Mouse (Mus musculus) CH12.LX (cell line): ENCODE measurements around the gene Gm4131. TPM values are rescaled to one million over a fixed set of nuclear protein-coding genes. Genes with fewer than 3 reads are reported as not detected.

Experiments used
- DNase-seq: peaks from one replicate; pipeline ENCODE4 v3.0.0-alpha.2; 2013; ENCODE audit errors: extremely low read depth
- H3K27ac ChIP-seq: 2 replicates; pipeline ENCODE4 v1.5.1; 2012; ENCODE audit warnings: low read depth, mild to moderate bottlenecking, control low read depth, moderate library complexity; ENCODE audit not compliant: insufficient read depth
- H3K27me3 ChIP-seq: replicated peaks from 2 replicates; pipeline ENCODE3; 2012; ENCODE audit warnings: inconsistent platforms
- H3K36me3 ChIP-seq, 2 experiments: replicated peaks in 1 of 2; 2 replicates each; pipeline versions ENCODE3 to v1.6.1; 2012; ENCODE audit warnings: inconsistent platforms in 1 of 2, low read length in 1 of 2, mild to moderate bottlenecking in 1 of 2, mixed read lengths in 1 of 2, moderate library complexity in 1 of 2; ENCODE audit not compliant: control insufficient read depth in 1 of 2, insufficient read depth in 1 of 2
- H3K4me1 ChIP-seq, 2 experiments: 2 replicates each; pipeline ENCODE4 v1.6.1; 2012; ENCODE audit warnings: inconsistent platforms in 1 of 2, moderate library complexity in 1 of 2; ENCODE audit not compliant: insufficient read depth in 2 of 2, control insufficient read depth in 1 of 2
- H3K4me2 ChIP-seq: 2 replicates; pipeline ENCODE4 v1.6.1; 2012; ENCODE audit warnings: low read depth, mild to moderate bottlenecking, control low read depth; ENCODE audit not compliant: poor library complexity, insufficient read depth, severe bottlenecking
- H3K4me3 ChIP-seq, 3 experiments: fragments of 150-350 bp in 1 of 3; sonication (generic) in 1 of 3; replicated peaks in 1 of 3; 2 replicates each; pipeline versions ENCODE3 to v1.5.1; 2011 to 2012; ENCODE audit warnings: low read depth in 2 of 3, low read length in 2 of 3, mild to moderate bottlenecking in 2 of 3, moderate library complexity in 2 of 3, control low read depth in 1 of 3, improper control_type of control experiment in 1 of 3, inconsistent platforms in 1 of 3, mixed read lengths in 1 of 3; ENCODE audit not compliant: poor library complexity in 1 of 3
- H3K79me2 ChIP-seq: replicated peaks from 2 replicates; pipeline ENCODE4 v1.6.1; 2012; ENCODE audit warnings: mild to moderate bottlenecking, moderate library complexity; ENCODE audit not compliant: control insufficient read depth, poor library complexity, insufficient read depth, severe bottlenecking; ENCODE audit errors: extremely low read depth
- H3K9ac ChIP-seq: 2 replicates; pipeline ENCODE4 v1.6.1; 2012; ENCODE audit warnings: low read depth, mild to moderate bottlenecking, control low read depth, moderate library complexity; ENCODE audit not compliant: insufficient read depth
- H3K9me3 ChIP-seq: replicated peaks from 2 replicates; pipeline ENCODE3; 2012; ENCODE audit warnings: low read length, inconsistent platforms, mixed read lengths
- BHLHE40 ChIP-seq: IDR thresholded peaks from 2 replicates; pipeline ENCODE4 v1.6.1; 2011; ENCODE audit warnings: mild to moderate bottlenecking, low read depth, low read length, improper control_type of control experiment
- CTCF ChIP-seq, 2 experiments: IDR thresholded peaks in 1 of 2; conservative IDR thresholded peaks in 1 of 2; 2 replicates each; pipeline ENCODE4 v1.5.1; 2011 to 2012; ENCODE audit warnings: low read depth in 2 of 2, low read length in 2 of 2, improper control_type of control experiment in 1 of 2, inconsistent platforms in 1 of 2, mild to moderate bottlenecking in 1 of 2, moderate library complexity in 1 of 2
- E2F4 ChIP-seq: IDR thresholded peaks from 2 replicates; pipeline ENCODE4 v1.6.1; 2011; ENCODE audit warnings: low read depth, low read length, improper control_type of control experiment; ENCODE audit not compliant: insufficient replicate concordance
- GABPA ChIP-seq: IDR thresholded peaks from 2 replicates; pipeline ENCODE4 v1.6.1; 2012; ENCODE audit warnings: low read depth, low read length, improper control_type of control experiment, inconsistent platforms; ENCODE audit not compliant: insufficient replicate concordance
- HCFC1 ChIP-seq: IDR thresholded peaks from 2 replicates; pipeline ENCODE4 v1.6.1; 2012; ENCODE audit warnings: low read depth, mild to moderate bottlenecking, inconsistent platforms, low read length, improper control_type of control experiment
- JUN ChIP-seq: IDR thresholded peaks from 2 replicates; pipeline ENCODE4 v1.6.1; 2011; ENCODE audit warnings: low read depth, mild to moderate bottlenecking, low read length, improper control_type of control experiment, moderate library complexity; ENCODE audit not compliant: insufficient read depth
- MEF2A ChIP-seq: IDR thresholded peaks from 2 replicates; pipeline ENCODE4 v1.6.1; 2014; ENCODE audit warnings: low read depth, mild to moderate bottlenecking, inconsistent platforms, low read length, improper control_type of control experiment, borderline replicate concordance
- MYC ChIP-seq: IDR thresholded peaks from 2 replicates; pipeline ENCODE4 v1.6.1; 2011; ENCODE audit warnings: low read depth, mild to moderate bottlenecking, improper control_type of control experiment, low read length
- NELFE ChIP-seq: IDR thresholded peaks from 2 replicates; pipeline ENCODE4 v1.6.1; 2011; ENCODE audit warnings: low read depth, low read length, improper control_type of control experiment
- PAX5 ChIP-seq: IDR thresholded peaks from 2 replicates; pipeline ENCODE4 v1.6.1; 2012; ENCODE audit warnings: low read length, inconsistent platforms, mixed read lengths
- SMC3 ChIP-seq: IDR thresholded peaks from 2 replicates; pipeline ENCODE4 v1.6.1; 2011; ENCODE audit warnings: low read depth, low read length, improper control_type of control experiment
- USF1 ChIP-seq: IDR thresholded peaks from 2 replicates; pipeline ENCODE4 v1.6.1; 2014; ENCODE audit warnings: low read depth, mild to moderate bottlenecking, inconsistent platforms, low read length, improper control_type of control experiment
- ZC3H11A ChIP-seq: IDR thresholded peaks from 2 replicates; pipeline ENCODE4 v1.6.1; 2012; ENCODE audit warnings: low read depth, mild to moderate bottlenecking, inconsistent platforms, low read length, improper control_type of control experiment
- ZMIZ1 ChIP-seq: IDR thresholded peaks from 2 replicates; pipeline ENCODE4 v1.6.1; 2012; ENCODE audit warnings: low read depth, mild to moderate bottlenecking, inconsistent platforms, low read length, improper control_type of control experiment
- ZNF384 ChIP-seq: IDR thresholded peaks from 2 replicates; pipeline ENCODE4 v1.6.1; 2012; ENCODE audit warnings: low read depth, low read length, improper control_type of control experiment, inconsistent platforms
- dilution Hi-C: fragments of 300-500 bp; cut with MboI; formaldehyde crosslinking; loops from 2 replicates; pipeline ENCODE4 v1.14.3; 2020; ENCODE audit warnings: low sequenced_read_pairs; ENCODE audit not compliant: extremely low pct_unique_long_range_greater_than_20kb, extremely low pct_ligation_motif_present
- in situ Hi-C: fragments of 300-500 bp; cut with MboI; formaldehyde crosslinking; loops from 3 replicates; pipeline ENCODE4 v1.14.3; 2019; ENCODE audit warnings: low sequenced_read_pairs, low pct_ligation_motif_present, low pct_unique_long_range_greater_than_20kb, mixed read lengths
- polyA plus RNA-seq: library from polyadenylated mRNA; unstranded; fragments of >175 nt; gene quantifications from 2 replicates; pipeline ENCODE4 v1.2.1, GENCODE M21; 2012; ENCODE audit warnings: low read depth; ENCODE audit not compliant: insufficient read length
- total RNA-seq, 2 experiments: library from RNA; depleted of rRNA; stranded (reverse); fragments of 300-350 nt in 1 of 2; fragments of >200 nt in 1 of 2; gene quantifications; 2 replicates each; pipeline ENCODE4 v1.2.3; 2012 to 2014

The Gm4131 gene
- total and polyA plus RNA-seq, 3 experiments, result not detected

- H3K4me3 ChIP-seq, result no peak overlapping the region
- DNase-seq, result no peak
- no peak overlapping the region for H3K9ac ChIP-seq
- H3K27me3 ChIP-seq, result peaks cover 1% of the 10 kb centered on the region
- dilution Hi-C loops, result no loop called here
- H3K79me2 ChIP-seq, result no peaks in the 10 kb centered on the region
- no peaks in the 10 kb centered on the region for H3K9me3 ChIP-seq
- in situ Hi-C loops, result no loop called here
- no peak overlapping the region for H3K4me2 ChIP-seq
- no peak overlapping the region for H3K27ac ChIP-seq
- peaks cover 0 to 9% of the 10 kb centered on the region in 2 experiments; a peak in 3 of 4 replicates for H3K4me1 ChIP-seq
- H3K36me3 ChIP-seq, result no peaks in the 10 kb centered on the region
- TF ChIP-seq ZMIZ1, result no peak
- no peak for TF ChIP-seq NELFE
- no peak for TF ChIP-seq ZNF384
- no peak for TF ChIP-seq E2F4
Observed at GRCm38 (mm10) chr14:62422265-62422664, 144.5 kb downstream of the Gm4131 start.

GRCm38 (mm10) chr14:62417501-62417900 is 149.2 kb downstream of the Gm4131 start:
- in situ Hi-C loops (no loop called here), dilution Hi-C loops (no loop called here)
- Histone ChIP-seq H3K9ac (no peak overlapping the region), H3K27ac (no peak overlapping the region), H3K4me1 (no peaks in the 10 kb centered on the region), H3K9me3 (no peaks in the 10 kb centered on the region), H3K27me3 (no peaks in the 10 kb centered on the region), H3K79me2 (no peaks in the 10 kb centered on the region), H3K4me3 (no peak overlapping the region), H3K4me2 (no peak overlapping the region), H3K36me3 (no peaks in the 10 kb centered on the region)
- TF ChIP-seq USF1, result no peak
- TF ChIP-seq HCFC1, result no peak
- TF ChIP-seq SMC3, result no peak
- TF ChIP-seq PAX5, result no peak
- no peak for TF ChIP-seq MYC
- TF ChIP-seq BHLHE40, result no peak
- no peak for TF ChIP-seq MEF2A
- no peak for DNase-seq

GRCm38 (mm10) chr14:62416742-62417134 is 150.0 kb downstream of the Gm4131 start:
- no peaks in the 10 kb centered on the region for H3K4me1 ChIP-seq
- no peaks in the 10 kb centered on the region for H3K9me3 ChIP-seq
- TF ChIP-seq MEF2A (no peak), GABPA (no peak), ZC3H11A (no peak), CTCF (conservative IDR thresholded peaks at IDR 0.05 in 1 of 2, IDR thresholded peaks at IDR 0.05 in 1 of 2; ENCODE audit: low read depth in 2 of 2, low read length in 2 of 2) (no peak), JUN (no peak)
- DNase-seq, result no peak
- H3K9ac ChIP-seq, result no peak overlapping the region
- H3K27ac ChIP-seq, result no peak overlapping the region
- no peaks in the 10 kb centered on the region for H3K79me2 ChIP-seq
- H3K4me3 ChIP-seq, result no peak overlapping the region
- no peaks in the 10 kb centered on the region for H3K36me3 ChIP-seq
- H3K27me3 ChIP-seq, result no peaks in the 10 kb centered on the region
- dilution Hi-C loops (no loop called here), in situ Hi-C loops (no loop called here)
- H3K4me2 ChIP-seq, result no peak overlapping the region
